In genomic region chr1:191910646-191911045, GRCm38 (mm10) we compare ENCODE assay signal across 8 mouse cellular contexts. TPM values are rescaled to one million over a fixed set of nuclear protein-coding genes. Genes with fewer than 3 reads are reported as not detected.
A peak's percentile ranks its signal among the peaks of the same experiment; 100 is the strongest.
DNase-seq lines count a peak whose midpoint lies in the region; ATAC-seq and TF ChIP-seq lines count a peak whose summit lies in the region.

No protein-coding gene starts in this region.

- H3K36me3 ChIP-seq in erythroblast, embryonic 14.5 days (ENCODE audit: control insufficient read depth), result peaks cover 73% of the 10 kb centered on the region
- peaks cover 19% of the 10 kb centered on the region for H3K36me3 ChIP-seq in lung, embryonic 14.5 days (ENCODE audit: insufficient read depth)
- H3K36me3 ChIP-seq in kidney, postnatal 0 days (ENCODE audit: insufficient read depth, low read length), result peaks cover 14% of the 10 kb centered on the region; the same call in 1 of the 2 replicates
- peaks cover 8% of the 10 kb centered on the region for H3K36me3 ChIP-seq in neural tube, embryonic 15.5 days

- WGBS in lung, embryonic 14.5 days, result 63% methylated on average over 3 of the region's 3 CpGs
- WGBS in kidney, postnatal 0 days, result 62% methylated on average over 3 of the region's 3 CpGs
- 76% methylated on average over 3 of the region's 3 CpGs for WGBS in neural tube, embryonic 15.5 days

- peaks cover 59% of the 10 kb centered on the region for H3K4me1 ChIP-seq in erythroblast, embryonic 14.5 days (ENCODE audit: control insufficient read depth)
- peaks cover 22% of the 10 kb centered on the region; the same call in 1 of the 2 replicates for H3K4me1 ChIP-seq in lung, embryonic 14.5 days (ENCODE audit: insufficient read depth)
- peaks cover 29% of the 10 kb centered on the region for H3K4me1 ChIP-seq in kidney, postnatal 0 days (replicated peaks; ENCODE audit: insufficient read depth, low read length)
- peaks cover 56% of the 10 kb centered on the region for H3K4me1 ChIP-seq in neural tube, embryonic 15.5 days

- DNase-seq in lung, embryonic 14.5 days, result no peak
- no peak for DNase-seq in lung, postnatal 4 days
- no peak for DNase-seq in kidney, postnatal 0 days (ENCODE audit: low spot score)
- no peak for DNase-seq in frontal cortex, adult 2 months (ENCODE audit: extremely low spot score in 1 of 2, low spot score in 1 of 2)
- DNase-seq in embryo, embryonic 10 days (ENCODE audit: low spot score), result no peak

- H3K9me3 ChIP-seq in erythroblast, embryonic 14.5 days (ENCODE audit: control insufficient read depth, low read length), result no peaks in the 10 kb centered on the region
- no peaks in the 10 kb centered on the region for H3K9me3 ChIP-seq in lung, embryonic 14.5 days (ENCODE audit: low read depth, low read length)
- H3K9me3 ChIP-seq in kidney, postnatal 0 days (replicated peaks; ENCODE audit: low read length), result no peaks in the 10 kb centered on the region
- H3K9me3 ChIP-seq in neural tube, embryonic 15.5 days (replicated peaks), result no peaks in the 10 kb centered on the region

- no peak for ATAC-seq in erythroblast, adult 5-6 weeks (replicated peaks; ENCODE audit: low FRiP score, poor library complexity, severe bottlenecking)
- ATAC-seq in lung, embryonic 14.5 days (ENCODE audit: insufficient read depth), result no peak
- ATAC-seq in kidney, postnatal 0 days (replicated peaks; ENCODE audit: low FRiP score, low read depth), result no peak
- ATAC-seq in neural tube, embryonic 15.5 days (ENCODE audit: low FRiP score), result no peak

- peaks cover under 1% of the 10 kb centered on the region; the same call in 1 of the 2 replicates for H3K27me3 ChIP-seq in erythroblast, embryonic 14.5 days (ENCODE audit: control insufficient read depth)
- no peaks in the 10 kb centered on the region for H3K27me3 ChIP-seq in lung, embryonic 14.5 days (ENCODE audit: insufficient read depth, low read length)
- no peaks in the 10 kb centered on the region for H3K27me3 ChIP-seq in kidney, postnatal 0 days (ENCODE audit: insufficient read depth, low read length)
- H3K27me3 ChIP-seq in neural tube, embryonic 15.5 days (replicated peaks), result no peaks in the 10 kb centered on the region

- H3K27ac ChIP-seq in lung, embryonic 14.5 days (ENCODE audit: low read depth), result no peak overlapping the region
- no peak overlapping the region for H3K27ac ChIP-seq in kidney, postnatal 0 days
- no peak overlapping the region for H3K27ac ChIP-seq in neural tube, embryonic 15.5 days (replicated peaks)

- peak overlapping the region; percentile 31; the same call in 1 of the 2 replicates for H3K4me2 ChIP-seq in lung, embryonic 14.5 days
- H3K4me2 ChIP-seq in kidney, postnatal 0 days (ENCODE audit: low read length), result peak overlapping the region; percentile 23; the same call in 1 of the 2 replicates
- H3K4me2 ChIP-seq in neural tube, embryonic 15.5 days, result peak overlapping the region; percentile 89

- peak overlapping the region; percentile 79 for H3K4me3 ChIP-seq in erythroblast, embryonic 14.5 days (replicated peaks)
- H3K4me3 ChIP-seq in lung, embryonic 14.5 days (ENCODE audit: low read depth, low read length), result no peak overlapping the region
- H3K4me3 ChIP-seq in kidney, postnatal 0 days (replicated peaks; ENCODE audit: low read depth, low read length), result no peak overlapping the region
- 0 out of 2 replicates have a peak overlapping the region, but pooled peaks have one; percentile 13 for H3K4me3 ChIP-seq in neural tube, embryonic 15.5 days (replicated peaks)

- no peak overlapping the region for H3K9ac ChIP-seq in lung, embryonic 14.5 days
- no peak overlapping the region for H3K9ac ChIP-seq in kidney, postnatal 0 days (ENCODE audit: low read depth, low read length)
- no peak overlapping the region for H3K9ac ChIP-seq in neural tube, embryonic 15.5 days (replicated peaks)

- no peak for TF ChIP-seq CTCF in lung, embryonic 14.5 days (IDR thresholded peaks at IDR 0.05; ENCODE audit: low read depth)
- no peak for TF ChIP-seq CTCF in kidney, postnatal 0 days (IDR thresholded peaks at IDR 0.05; ENCODE audit: low read depth)

RNA-seq across cellular contexts. Expression of gene Slc30a1, which starts 4.1 kb away (rescaled TPM):
- 2.0 TPM in 2 replicates for polyA plus RNA-seq in erythroblast, embryonic 14.5 days (2012)
- total RNA-seq in erythroblast, adult 5-6 weeks (2015; ENCODE audit: low replicate concordance), result 21.1 and 24.0 TPM in 2 replicates
- 30.1 and 42.1 TPM in 2 replicates for total RNA-seq in erythroblast, adult 5-6 weeks (2017; ENCODE audit: low replicate concordance)
- 2.9 and 3.9 TPM in 2 replicates for polyA plus RNA-seq in lung, embryonic 14.5 days (2014; fragmentation: Nextera tagmentation; extraction: Ambion mirVana)
- polyA plus RNA-seq in kidney, postnatal 0 days (2015; fragmentation: Nextera tagmentation; extraction: Ambion mirVana), result 5.6 TPM in 2 replicates
- polyA plus RNA-seq in neural tube, embryonic 15.5 days (2015; fragmentation: Nextera tagmentation; extraction: Ambion mirVana), result 3.6 and 4.1 TPM in 2 replicates
- polyA plus RNA-seq in frontal cortex, adult 2 months (2012; rRNA removed), result 22.3 and 22.9 TPM in 2 replicates

Comparison
In these comparisons a context has a peak if more than half of its experiments do, and no peak if none do; other contexts are left out.
1. H3K4me3 ChIP-seq: peak in erythroblast, embryonic 14.5 days (single experiment) and neural tube, embryonic 15.5 days (single experiment); none in lung, embryonic 14.5 days (single experiment) and kidney, postnatal 0 days (single experiment).
2. H3K4me2 ChIP-seq: peak in every context shown above with its lines; median percentile 89 in neural tube, embryonic 15.5 days; 31 in lung, embryonic 14.5 days; 23 in kidney, postnatal 0 days.